Mouse (Mus musculus) liver, embryonic 16.5 days (tissue): ENCODE measurements around the gene Hist1h4m. TPM values are rescaled to one million over a fixed set of nuclear protein-coding genes. Genes with fewer than 3 reads are reported as not detected.
"Not testable (repeated sequence)": the region's sequence is repeated elsewhere in the genome, so short reads cannot be mapped to it uniquely, and the experiment has no call there.

Source experiments
- ATAC-seq: fragments of 200-750 bp; cut with Nextera tagmentation; 2 replicates; pipeline ENCODE4 v1.8.0; 2017; ENCODE audit warnings: low read depth, mild to moderate bottlenecking, moderate number of reproducible peaks, moderate library complexity
- H3K27ac ChIP-seq: fragments of 300-500 bp; sonication (generic); 2 replicates; pipeline ENCODE4 v1.5.1; 2014; ENCODE audit warnings: mild to moderate bottlenecking, low read length
- H3K27me3 ChIP-seq: fragments of 300-500 bp; sonication (generic); 2 replicates; pipeline ENCODE4 v1.6.1; 2014; ENCODE audit warnings: low read depth, low read length, mixed read lengths; ENCODE audit not compliant: control insufficient read depth, insufficient read depth
- H3K36me3 ChIP-seq: fragments of 300-500 bp; sonication (generic); 2 replicates; pipeline ENCODE4 v1.6.1; 2014; ENCODE audit warnings: mild to moderate bottlenecking; ENCODE audit not compliant: control insufficient read depth, insufficient read depth
- H3K4me1 ChIP-seq: fragments of 300-500 bp; sonication (generic); 2 replicates; pipeline ENCODE4 v1.6.1; 2014; ENCODE audit warnings: low read depth, low read length, mixed read lengths; ENCODE audit not compliant: control insufficient read depth
- H3K4me2 ChIP-seq: fragments of 300-500 bp; sonication (generic); 2 replicates; pipeline ENCODE4 v1.6.1; 2014; ENCODE audit warnings: low read depth, low read length, mixed read lengths
- H3K4me3 ChIP-seq: fragments of 300-500 bp; sonication (generic); 2 replicates; pipeline ENCODE4 v1.5.1; 2014; ENCODE audit warnings: low read depth, mild to moderate bottlenecking, low read length
- H3K9ac ChIP-seq: fragments of 300-500 bp; sonication (generic); 2 replicates; pipeline ENCODE4 v1.6.1; 2014; ENCODE audit warnings: low read depth, low read length
- H3K9me3 ChIP-seq: fragments of 300-500 bp; sonication (generic); replicated peaks from 2 replicates; pipeline ENCODE4 v1.6.1; 2016; ENCODE audit warnings: low read length; ENCODE audit not compliant: control insufficient read depth
- WGBS: fragments of 180-500 bp; shearing (Covaris S2); extraction: QIAGEN DNeasy Blood & Tissue Kit; methylation state at CpG from one replicate; pipeline ENCODE4 v1.1.7; 2014; ENCODE audit not compliant: insufficient replicate concordance; 5-methylcytosine and 5-hydroxymethylcytosine counted together
- polyA plus RNA-seq: library from polyadenylated mRNA; unstranded; fragments of >200 nt; fragmentation: Nextera tagmentation; extraction: Ambion mirVana; gene quantifications from 2 replicates; pipeline ENCODE4 v1.2.1, GENCODE M21; 2015

The Hist1h4m gene
- polyA plus RNA-seq, 1 experiment from 2014 or later, result not detected

- H3K4me3 ChIP-seq, result peak within 1 kb of the TSS; percentile 28
Measured at GRCm38 (mm10) chr13:21831418-21832394, 20.2 kb downstream of the Hist1h4m start, which contains the start of gene Hist1h4n. Hist1h4n (minus strand) TSS chr13:21832196.

DNA sequence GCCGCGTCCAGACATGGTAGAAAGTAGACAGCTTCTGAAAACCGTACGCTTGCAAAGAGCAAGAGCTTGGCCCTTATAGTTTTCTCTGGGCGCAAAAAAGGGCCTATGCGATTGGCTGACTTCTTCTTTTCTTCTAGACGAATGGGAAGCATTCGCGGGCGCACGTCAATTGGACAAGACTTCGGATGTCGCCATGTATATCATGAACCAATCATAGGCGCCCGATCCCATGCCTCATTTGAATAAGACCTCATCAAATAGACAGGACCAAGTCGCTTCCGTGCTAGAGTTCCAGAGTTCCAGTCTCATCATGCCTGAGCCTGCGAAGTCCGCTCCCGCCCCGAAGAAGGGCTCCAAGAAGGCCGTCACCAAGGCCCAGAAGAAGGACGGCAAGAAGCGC lies 21.9 kb downstream of the Hist1h4m start, which contains the start of the genes Hist1h2ap and Hist1h2br:
Hist1h2ap (minus strand) TSS at position 47 of the 400 bp plus-strand sequence.
Hist1h2br (plus strand) TSS at position 283 of the 400 bp plus-strand sequence.
- H3K9me3 ChIP-seq, H3K4me1 ChIP-seq, H3K27ac ChIP-seq, H3K9ac ChIP-seq, H3K4me3 ChIP-seq, H3K36me3 ChIP-seq, H3K4me2 ChIP-seq, H3K27me3 ChIP-seq: not testable (repeated sequence)
- ATAC-seq, result peak; percentile 83
- no CpG with 5 or more reads among the region's 24 CpGs for WGBS

More at GRCm38 (mm10) chr13:21831418-21832394, 20.2 kb downstream of the Hist1h4m start, which contains the start of gene Hist1h4n:
- H3K27ac ChIP-seq, result peak within 1 kb of the TSS; percentile 66; the same call in 1 of the 2 replicates
- peak within 1 kb of the TSS; percentile 36; the same call in 1 of the 2 replicates for H3K4me2 ChIP-seq
- not testable (repeated sequence) for H3K9me3 ChIP-seq, H3K36me3 ChIP-seq, H3K27me3 ChIP-seq, H3K4me1 ChIP-seq
- ATAC-seq, result peak; percentile 72
- 0% methylated on average over 22 of the region's 58 CpGs for WGBS
- peak within 1 kb of the TSS; percentile 37; the same call in 1 of the 2 replicates for H3K9ac ChIP-seq

- H3K36me3 ChIP-seq, H3K27me3 ChIP-seq, H3K9ac ChIP-seq, H3K27ac ChIP-seq, H3K4me3 ChIP-seq, H3K9me3 ChIP-seq, H3K4me2 ChIP-seq, H3K4me1 ChIP-seq: not testable (repeated sequence)
- peak; percentile 54; the same call in 1 of the 2 replicates for ATAC-seq
- WGBS, result no CpG with 5 or more reads among the region's 4 CpGs
Measured at GRCm38 (mm10) chr13:21840508-21840907, 29.0 kb downstream of the Hist1h4m start.

- not testable (repeated sequence) for H3K9ac ChIP-seq, H3K9me3 ChIP-seq, H3K27ac ChIP-seq, H3K4me1 ChIP-seq, H3K27me3 ChIP-seq, H3K4me3 ChIP-seq, H3K4me2 ChIP-seq, H3K36me3 ChIP-seq
- ATAC-seq, result peak; percentile 64
Measured at GRCm38 (mm10) chr13:21846356-21846755, 34.8 kb downstream of the Hist1h4m start.

DNA sequence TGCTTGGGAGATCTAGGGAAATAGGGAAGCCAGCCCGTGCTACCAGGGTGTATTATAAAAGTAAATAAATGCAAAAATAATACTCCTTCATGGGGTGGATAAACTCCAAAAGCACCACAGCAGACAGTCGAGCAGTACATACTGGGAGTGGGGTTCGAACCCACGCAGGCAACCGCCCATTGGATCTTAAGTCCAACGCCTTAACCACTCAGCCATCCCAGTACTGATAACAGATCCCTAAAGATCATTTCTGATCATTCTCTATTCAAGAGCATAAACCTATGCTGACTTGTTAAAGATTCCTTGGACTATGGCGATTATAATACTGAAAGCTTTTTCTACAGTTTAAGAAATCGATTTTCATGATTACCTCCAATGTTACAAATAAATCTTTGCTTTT lies 36.3 kb downstream of the Hist1h4m start:
- no peaks in the 10 kb centered on the region for H3K9me3 ChIP-seq
- H3K4me2 ChIP-seq, result no peak overlapping the region
- no peaks in the 10 kb centered on the region for H3K27me3 ChIP-seq
- no peaks in the 10 kb centered on the region for H3K4me1 ChIP-seq
- H3K27ac ChIP-seq, result no peak overlapping the region
- H3K36me3 ChIP-seq, result no peaks in the 10 kb centered on the region
- 28% methylated on average over 8 of the region's 8 CpGs for WGBS
- H3K9ac ChIP-seq, result no peak overlapping the region
- ATAC-seq, result no peak
- H3K4me3 ChIP-seq, result no peak overlapping the region

DNA sequence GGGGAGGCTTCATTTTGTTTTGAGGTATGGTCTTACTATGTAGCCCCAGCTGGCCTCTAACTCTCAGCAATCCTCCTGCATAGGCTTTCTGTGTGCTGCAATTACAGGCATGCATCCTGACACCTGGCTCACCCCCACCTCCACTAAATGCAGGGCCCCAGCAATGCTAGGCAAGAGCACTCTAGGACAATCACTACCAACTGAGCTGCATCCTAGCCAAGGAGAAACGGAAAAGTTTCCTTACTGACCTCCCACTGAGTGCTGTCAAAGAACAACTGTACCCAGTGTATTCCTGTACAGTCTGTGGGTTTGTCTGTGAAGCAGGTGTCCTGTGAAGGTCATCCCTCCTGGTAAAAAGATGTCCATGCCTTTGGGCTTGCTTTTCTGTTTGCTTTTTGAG lies 39.1 kb downstream of the Hist1h4m start:
- H3K36me3 ChIP-seq, H3K4me2 ChIP-seq, H3K27me3 ChIP-seq, ATAC-seq, H3K9me3 ChIP-seq, H3K4me1 ChIP-seq, H3K4me3 ChIP-seq, H3K9ac ChIP-seq, H3K27ac ChIP-seq: not testable (repeated sequence)
- WGBS, result 60% methylated on average over 1 of the region's 1 CpGs

- H3K4me2 ChIP-seq, result no peak overlapping the region
- H3K36me3 ChIP-seq, result no peaks in the 10 kb centered on the region
- no peak overlapping the region for H3K4me3 ChIP-seq
- no peaks in the 10 kb centered on the region for H3K4me1 ChIP-seq
- no peaks in the 10 kb centered on the region for H3K9me3 ChIP-seq
- 20% methylated on average over 3 of the region's 3 CpGs for WGBS
- no peaks in the 10 kb centered on the region for H3K27me3 ChIP-seq
- no peak overlapping the region for H3K9ac ChIP-seq
- no peak for ATAC-seq
- no peak overlapping the region for H3K27ac ChIP-seq
Measured at GRCm38 (mm10) chr13:21852215-21852945, 40.8 kb downstream of the Hist1h4m start.

- ATAC-seq, result peak; percentile 90
- Histone ChIP-seq H3K27ac (no peak overlapping the region), H3K36me3 (no peaks in the 10 kb centered on the region), H3K4me2 (peak overlapping the region; percentile 72), H3K9me3 (no peaks in the 10 kb centered on the region), H3K9ac (no peak overlapping the region), H3K4me1 (no peaks in the 10 kb centered on the region), H3K4me3 (peak overlapping the region; percentile 66), H3K27me3 (no peaks in the 10 kb centered on the region)
- 0% methylated on average over 11 of the region's 11 CpGs for WGBS
Measured at GRCm38 (mm10) chr13:21855146-21855545, 43.6 kb downstream of the Hist1h4m start.
